Mouse (Mus musculus) left cerebral cortex, postnatal 36 days (tissue): ENCODE measurements around the gene Npepps. TPM values are rescaled to one million over a fixed set of nuclear protein-coding genes. Genes with fewer than 3 reads are reported as not detected.
"Not testable (repeated sequence)": the region's sequence is repeated elsewhere in the genome, so short reads cannot be mapped to it uniquely, and the experiment has no call there.

Source experiments
- DNase-seq, 2 experiments: peaks; one replicate each; pipeline ENCODE4 v3.0.0; 2021 to 2022; ENCODE audit warnings: low spot score in 2 of 2, mixed read lengths in 1 of 2
- intact Hi-C: fragments of 180-260 bp; cut with DNase I; formaldehyde crosslinking; loops from one replicate; pipeline ENCODE4 v1.15.1; 2025
- total RNA-seq, 2 experiments: library from RNA; stranded (reverse); gene quantifications; 2 replicates each; pipeline ENCODE4 v1.2.3; 2021

Gene Npepps
- total RNA-seq, 2 experiments from 2014 or later = 122 to 156 TPM

DNA sequence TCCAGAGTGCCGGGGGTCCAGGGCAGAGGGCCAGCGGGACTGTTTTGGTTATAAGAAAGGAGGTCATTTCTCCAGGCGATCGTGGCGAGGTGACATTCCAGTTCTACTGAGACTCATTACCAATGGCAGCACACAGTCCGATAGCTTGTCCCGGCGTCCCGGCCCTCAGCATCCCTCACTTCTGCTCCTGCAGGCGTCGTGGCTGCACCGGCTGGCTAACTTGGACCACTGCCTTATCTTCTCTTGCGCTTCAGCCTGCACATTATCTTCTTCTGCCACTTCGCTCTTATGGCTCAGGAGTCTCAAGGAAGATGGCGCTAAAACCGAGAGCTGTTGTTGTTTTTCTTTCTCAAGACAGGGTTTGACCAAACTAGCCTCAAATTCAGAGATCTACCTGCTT, 21.0 kb upstream of the Npepps start:
- DNase-seq = no peak
- intact Hi-C loops = no loop called here

DNA sequence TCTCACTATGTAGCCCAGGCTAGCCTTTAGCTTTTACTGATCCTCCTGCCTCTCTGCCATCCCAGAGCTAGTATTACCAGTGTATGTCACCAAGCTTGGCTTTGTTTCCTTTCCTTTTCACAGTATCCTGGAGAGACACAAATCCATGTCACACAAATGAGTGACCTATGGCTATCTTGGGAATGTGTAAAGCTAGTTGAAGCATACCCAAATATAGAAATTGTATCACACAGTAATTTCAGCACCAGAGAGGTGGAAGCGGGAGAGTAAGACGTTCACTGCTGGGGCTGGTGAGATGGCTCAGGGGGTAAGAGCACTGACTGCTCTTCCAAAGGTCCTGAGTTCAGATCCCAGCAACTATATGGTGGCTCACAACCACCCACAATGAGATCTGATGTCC, 19.5 kb upstream of the Npepps start:
- intact Hi-C loops = no loop called here

DNA sequence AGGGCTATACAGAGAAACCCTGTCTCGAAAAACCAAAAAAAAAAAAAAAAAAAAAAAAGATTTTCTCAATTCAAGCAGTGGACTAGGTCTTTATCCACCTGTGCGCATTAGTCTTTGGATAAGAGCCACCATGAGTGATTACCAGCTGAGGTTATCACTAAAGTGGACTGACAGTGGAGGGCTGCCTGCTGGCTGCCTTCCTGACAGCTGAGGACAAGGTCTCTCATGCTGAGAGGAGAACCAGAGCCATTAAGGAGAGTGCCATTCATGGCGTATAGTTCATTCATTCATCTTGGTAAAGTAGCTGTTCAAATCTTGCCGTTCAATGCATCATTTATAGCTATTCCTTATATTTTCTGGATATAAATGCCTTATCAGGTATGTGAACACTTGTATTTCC, 16.1 kb upstream of the Npepps start:
- no peak for DNase-seq
- intact Hi-C loops = no loop called here

More for the DNA sequence above, 19.5 kb upstream of the Npepps start:
- DNase-seq = no peak

DNA sequence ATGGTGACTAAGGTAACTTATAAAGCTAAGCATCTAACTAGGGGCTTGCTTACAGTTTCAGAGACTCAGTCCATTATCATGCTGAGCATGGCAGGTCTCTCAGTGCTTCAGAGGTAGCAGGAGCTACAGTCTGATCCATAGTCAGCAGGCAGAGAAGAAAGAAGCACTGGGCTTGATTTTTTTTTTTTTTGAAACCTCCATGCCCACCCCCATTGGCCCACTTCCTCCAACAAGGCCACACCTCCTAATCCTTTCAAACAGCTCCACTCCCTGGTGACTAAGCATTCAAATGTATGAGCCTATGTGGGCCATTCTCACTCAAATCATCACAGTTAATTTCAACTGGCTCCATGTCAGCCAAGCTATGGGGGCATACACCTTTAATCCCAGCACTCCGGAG, 12.3 kb upstream of the Npepps start:
- intact Hi-C loops = no loop called here
- DNase-seq = no peak

DNA sequence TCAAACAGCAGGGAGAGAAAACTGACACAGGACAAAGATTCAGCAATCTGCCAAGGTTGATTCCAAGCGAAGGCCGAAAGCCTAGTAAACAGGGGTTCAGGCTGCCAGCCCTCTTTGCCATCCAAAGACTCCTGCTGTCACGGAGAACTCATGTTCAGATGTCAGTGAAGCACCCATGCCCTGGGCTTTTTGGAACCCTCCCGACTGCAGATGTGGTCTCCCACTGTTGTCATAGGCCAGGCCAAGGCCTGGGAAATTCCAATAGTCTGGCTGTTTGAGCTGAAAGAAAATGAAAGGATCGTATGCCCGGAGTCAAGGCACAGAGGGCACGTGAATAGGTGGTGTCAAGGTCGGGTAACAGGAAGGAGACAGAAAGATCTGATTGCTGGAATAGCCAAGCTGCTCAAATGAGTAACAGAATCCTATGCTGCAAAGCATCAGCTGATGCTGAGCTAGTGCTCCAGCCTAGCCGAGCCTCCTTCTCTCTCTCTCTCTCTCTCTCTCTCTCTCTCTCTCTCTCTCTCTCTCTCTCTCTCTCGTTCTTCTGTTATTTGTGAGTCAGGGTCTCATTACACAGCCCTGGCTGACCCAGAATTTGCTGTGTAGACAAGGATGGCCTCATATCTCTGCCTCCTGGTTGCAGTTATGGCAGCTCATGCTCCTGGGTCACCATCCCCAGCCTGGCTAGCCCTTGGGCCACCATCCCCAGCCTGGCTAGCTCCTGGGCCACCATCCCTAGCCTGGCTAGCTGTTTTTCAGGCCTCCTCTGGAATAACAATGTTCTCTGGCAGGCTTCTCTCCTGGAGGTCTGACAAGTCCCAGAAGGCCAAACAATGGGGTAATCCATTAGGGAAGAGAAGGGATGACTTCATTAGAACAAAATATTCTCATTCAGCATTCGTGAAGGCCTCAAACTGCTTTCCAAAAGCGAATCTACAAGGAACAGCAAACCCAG, 9.1 kb upstream of the Npepps start:
- intact Hi-C loops = no loop called here
- peak; percentile 24 to 28 for DNase-seq

DNA sequence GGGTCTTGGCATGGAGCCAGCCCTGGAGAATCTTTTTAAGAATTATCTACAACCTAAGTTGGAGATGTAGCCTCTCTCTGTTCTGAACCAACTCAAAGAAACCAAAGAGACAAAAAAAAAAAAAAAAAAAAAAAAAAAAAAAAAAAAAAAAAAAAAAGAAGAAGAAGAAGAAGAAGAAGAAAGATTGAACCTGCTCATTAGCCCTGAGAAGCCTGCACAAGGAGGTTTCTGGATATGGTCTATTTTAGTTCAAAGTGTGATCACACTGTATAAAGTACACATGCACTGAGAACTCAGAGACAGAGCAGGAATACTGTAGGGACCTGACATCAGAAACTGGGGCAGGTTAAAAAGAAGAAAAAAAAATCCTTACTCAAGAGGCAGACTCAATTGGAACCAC, 7.2 kb upstream of the Npepps start:
- intact Hi-C loops = no loop called here
- no peak for DNase-seq

DNA sequence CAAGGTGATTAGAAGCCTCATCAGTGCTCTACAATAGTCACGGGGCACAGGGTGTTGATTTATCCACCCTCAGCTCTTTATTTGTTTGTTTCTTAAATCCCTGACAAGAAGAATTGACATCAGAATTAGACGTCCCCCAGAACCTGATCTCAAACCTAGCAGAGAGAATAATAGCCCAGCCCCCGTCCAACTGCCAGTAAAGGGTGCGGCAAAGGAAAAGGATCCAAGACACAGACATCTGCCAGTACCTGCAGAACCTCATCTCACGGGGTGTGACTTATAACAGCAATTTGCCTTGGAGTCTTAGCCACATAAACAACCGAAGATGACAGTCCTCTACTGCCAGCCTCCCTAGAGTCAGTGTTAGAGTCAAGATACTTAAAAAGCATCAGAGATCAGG, 6.5 kb upstream of the Npepps start:
- no peak for DNase-seq
- intact Hi-C loops = no loop called here

DNA sequence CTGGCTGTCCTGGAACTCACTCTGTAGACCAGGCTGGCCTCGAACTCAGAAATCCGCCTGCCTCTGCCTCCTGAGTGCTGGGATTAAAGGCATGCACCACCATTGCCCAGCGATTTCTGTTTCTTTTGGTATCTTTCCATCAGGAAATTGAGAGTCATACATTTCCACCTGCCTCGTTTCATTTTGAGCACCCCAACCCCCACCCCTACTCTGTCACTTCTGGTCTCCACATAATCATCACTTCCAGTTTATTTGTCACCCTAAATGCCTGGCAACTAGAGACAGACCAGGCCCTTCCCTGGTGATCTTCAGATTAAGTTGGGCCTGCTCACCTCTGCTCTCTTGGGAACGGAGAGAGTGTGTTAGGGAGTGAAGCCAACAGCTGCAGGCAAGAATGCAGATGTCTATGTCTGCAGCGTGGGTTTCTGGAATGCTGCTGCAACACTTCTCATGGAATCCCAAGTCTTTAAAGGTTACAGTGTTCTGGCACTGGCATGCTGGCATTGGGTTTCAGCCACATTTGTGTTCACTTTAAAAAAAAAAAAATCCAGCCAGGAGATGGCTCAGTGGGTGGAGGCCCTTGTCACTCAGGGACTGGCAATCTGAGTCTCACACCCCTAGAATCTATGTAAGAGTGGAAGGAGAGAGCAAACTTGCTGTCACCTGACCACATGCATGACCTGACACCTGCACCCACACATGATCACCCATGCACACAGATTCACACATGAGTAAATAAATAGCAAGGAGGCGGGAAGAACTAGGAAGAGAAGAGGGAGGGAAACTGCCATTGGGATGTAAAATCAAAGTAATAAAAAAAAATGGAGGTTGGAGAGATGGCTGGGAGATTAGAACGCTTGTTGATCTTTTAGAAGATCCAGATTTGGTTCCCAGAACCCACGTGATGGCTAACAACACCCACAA, 5.7 kb upstream of the Npepps start:
- no peak for DNase-seq
- intact Hi-C loops = no loop called here

DNA sequence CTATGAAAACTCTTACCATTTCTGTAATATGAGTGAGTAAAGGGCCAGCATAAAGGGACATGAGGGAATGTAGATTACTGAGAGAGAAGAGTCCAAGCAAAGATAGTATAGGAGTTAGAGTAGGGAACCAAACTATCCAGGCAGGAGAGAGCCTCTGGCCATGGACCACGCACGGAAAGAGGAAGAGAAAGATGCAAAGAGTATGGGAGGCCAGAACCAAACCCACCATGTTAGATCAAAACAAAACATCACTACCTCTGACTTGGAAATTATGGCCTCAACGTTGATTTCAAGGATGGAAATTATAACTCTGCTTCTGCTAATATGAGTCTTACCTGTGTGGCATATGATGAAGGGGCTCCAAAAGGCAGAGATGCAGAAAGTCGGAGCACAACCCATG, 4.4 kb upstream of the Npepps start:
- intact Hi-C loops = loop anchor here (5.0 kb wide), 1 partner anchor 78 kb away; no protein-coding TSS in a partner anchor
- no peak for DNase-seq

DNA sequence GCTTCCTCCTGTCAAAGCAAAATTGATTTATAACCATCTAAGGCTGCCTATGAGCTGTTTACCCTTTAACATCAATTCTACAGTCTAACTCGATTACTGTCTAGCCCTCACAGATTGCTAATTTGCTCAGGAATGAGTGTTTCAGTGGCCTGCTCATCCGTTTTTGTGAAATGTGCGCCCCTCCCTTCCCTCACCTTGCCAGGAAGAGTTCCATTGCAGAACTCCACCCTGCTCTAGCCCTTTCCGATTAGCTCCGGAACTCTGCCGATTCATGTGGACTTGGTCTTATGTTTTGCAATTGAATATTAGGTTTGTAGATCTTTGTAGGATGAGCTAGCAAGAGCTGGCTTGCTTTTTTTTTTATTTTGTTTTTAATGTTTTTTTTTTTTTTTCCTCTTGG, 1.7 kb upstream of the Npepps start:
- intact Hi-C loops = loop anchor here (5.0 kb wide), 1 partner anchor 75 kb away; no protein-coding TSS in a partner anchor
- no peak for DNase-seq

DNA sequence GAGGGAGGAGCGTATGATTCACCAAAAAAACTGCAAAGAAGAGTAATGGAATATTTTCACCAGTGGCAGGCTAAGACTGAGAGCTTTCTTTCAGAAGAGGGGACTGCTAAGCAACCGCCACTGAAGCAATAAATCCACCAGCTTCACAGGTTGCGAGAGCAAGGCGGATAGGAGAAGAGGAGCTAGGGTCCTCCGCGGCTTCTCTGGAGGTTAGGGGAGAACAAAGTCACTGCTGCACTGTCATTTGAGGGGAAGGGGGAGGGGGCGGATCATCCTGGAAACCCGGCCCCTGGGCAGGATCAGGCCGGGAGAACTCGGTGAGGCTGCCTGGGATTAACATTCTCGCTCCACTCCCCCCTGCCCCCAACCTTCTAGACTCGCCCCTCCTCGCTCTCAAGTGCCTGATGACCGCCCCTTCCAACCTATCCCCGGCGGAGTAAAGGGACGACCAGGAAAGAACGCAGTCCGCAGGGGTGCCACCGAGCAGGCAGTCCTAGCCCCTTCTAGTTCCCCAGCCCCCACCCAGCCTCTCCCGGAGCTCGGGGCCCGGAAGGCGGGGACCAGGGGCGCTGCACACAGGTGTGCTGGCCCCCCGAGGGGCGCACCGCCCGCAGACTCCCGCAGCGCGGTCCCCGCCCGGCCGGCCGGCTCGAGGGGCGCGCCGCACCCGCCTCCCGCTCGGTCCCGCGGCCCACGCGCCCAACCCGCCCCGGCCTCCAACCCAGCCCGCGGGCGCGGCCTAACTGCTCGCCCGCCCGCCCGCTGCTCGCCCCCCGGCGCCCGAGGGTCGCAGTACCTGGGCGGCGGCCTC, 828 bp downstream of the Npepps start:
- intact Hi-C loops = loop anchor here (2.0 to 5.0 kb wide), 2 partner anchors 35 to 72 kb away; partner anchors contain the start of gene Mrpl45

DNA sequence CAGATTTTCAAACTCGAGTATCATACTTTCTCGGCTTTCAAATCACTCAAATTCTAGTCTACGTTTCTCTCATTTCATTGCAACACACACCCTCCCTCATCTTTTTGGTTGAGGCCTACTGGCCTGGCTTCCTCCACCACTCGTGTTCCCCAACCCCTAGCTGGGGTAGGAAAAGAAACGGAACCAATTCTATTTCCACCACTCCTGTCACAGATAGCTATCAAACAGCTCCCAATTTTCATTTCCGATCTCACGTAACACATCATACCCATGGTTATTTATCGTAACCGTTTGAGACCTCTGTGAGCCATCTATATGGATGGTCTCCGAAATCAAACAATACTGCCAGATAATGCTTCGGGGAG, 1.4 kb downstream of the Npepps start:
- DNase-seq = peak in 1 of 2 experiments; percentile 9
- intact Hi-C loops = no loop called here

More for the DNA sequence above, 828 bp downstream of the Npepps start:
- DNase-seq = peak; percentile 55 to 57

DNA sequence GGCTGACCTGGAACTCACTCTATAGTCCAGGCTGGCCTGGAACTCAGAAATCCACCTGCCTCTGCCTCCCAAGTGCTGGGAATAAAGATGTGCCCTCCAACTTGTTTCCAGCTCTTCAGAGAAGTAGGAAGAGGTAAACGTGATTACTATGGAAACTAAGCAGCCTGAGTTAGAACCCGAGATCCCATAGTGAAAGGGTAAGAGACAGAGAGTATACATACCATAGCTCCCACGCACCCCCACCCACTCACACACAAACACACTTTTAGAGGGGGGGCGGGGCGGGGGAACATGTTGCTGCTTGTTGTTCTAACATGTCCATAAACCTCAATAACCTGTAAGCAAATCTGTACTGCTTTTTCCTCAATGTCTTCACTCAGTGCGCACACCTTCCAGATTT, 2.0 kb downstream of the Npepps start:
- DNase-seq = no peak
- intact Hi-C loops = no loop called here

DNA sequence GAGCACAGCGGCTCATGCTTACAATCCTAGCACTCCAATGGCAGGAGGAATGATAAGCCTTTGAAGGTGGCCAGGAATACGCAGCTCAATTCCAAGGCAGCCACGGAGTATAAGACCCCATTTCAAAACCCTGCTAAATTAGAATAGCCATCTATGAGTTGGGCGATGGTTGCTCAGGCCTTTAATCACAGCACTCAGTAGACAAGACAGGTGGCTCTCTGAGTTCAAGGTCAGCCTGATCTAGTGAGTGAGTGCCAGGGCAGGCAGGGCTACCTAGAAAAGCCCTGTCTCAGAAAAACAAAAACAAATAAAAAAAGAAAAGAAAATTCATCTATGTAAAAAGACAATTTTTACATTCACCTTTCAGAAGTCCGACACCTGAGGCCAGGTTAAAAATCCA, 3.3 kb downstream of the Npepps start:
- intact Hi-C loops = no loop called here
- no peak for DNase-seq

DNA sequence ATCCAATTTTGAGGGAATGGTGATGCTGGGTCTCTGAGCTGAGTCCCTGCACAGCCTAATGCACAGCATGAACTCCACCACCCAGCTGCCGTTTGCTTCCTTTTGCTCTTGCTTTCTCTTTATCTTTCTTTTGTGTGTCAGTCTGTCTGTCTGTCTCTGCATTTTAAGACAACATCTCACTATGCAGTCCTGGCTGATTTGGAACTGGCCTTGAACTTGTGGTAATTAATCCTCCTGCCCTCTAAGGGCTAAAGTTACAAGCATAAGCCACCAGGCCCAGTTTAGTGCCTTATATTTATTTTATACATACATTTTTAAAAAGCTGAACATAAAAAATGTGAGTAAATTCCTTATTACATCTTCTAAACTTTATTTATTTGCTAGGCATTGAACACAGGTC, 4.4 kb downstream of the Npepps start:
- DNase-seq = no peak
- intact Hi-C loops = no loop called here

DNA sequence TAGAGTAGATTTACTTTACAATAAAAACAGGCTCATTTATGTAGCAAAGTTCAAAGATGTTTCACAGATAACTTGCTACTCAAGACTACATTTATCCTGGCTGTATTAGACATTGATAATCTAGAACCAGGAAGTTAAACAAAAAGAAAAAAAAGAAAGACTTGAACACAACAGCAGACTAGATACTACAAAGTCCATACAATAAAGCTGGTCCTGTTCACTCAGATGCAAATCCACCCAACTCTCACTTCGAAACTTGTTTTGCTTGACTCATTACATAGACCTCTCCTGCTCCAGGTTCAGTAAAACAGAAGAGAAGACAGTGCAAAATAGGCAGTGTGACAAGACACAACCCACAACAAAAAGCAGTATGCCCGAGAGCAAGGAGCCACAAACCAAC, 5.1 kb downstream of the Npepps start:
- intact Hi-C loops = no loop called here
- no peak for DNase-seq

DNA sequence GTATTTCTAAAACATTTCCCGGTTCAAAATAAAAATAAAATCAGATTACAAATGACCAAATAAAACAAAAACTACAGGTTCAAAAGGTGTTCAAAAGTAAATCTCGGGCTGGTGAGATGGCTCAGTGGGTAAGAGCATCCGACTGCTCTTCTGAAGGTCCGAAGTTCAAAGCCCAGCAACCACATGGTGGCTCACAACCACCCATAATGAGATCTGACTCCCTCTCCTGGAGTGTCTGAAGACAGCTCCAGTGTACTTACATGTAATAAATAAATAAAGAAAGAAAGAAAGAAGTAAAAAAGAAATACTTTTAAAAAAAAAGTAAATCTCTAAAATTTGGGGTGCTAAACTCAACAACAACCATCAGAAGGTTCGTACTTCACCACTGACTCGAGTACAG, 5.5 kb downstream of the Npepps start:
- DNase-seq, intact Hi-C loops: not testable (repeated sequence)

DNA sequence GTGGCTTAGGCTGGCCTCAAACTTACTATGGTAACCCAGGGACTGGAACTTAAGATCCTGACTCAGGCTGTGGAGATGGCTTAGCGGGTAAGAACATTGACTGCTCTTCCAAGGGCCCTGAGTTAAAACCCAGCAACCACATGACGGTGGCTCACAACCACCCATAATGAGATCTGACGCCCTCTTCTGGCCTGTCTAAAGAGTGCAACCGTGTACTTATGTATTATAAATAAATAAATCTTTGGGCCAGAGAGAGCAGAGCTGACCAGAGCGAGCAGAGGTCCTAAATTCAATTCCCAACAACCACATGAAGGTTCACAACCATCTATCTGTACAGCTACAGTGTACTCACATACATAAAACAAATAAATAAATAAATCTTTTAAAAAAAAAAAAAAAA, 6.8 kb downstream of the Npepps start:
- intact Hi-C loops = no loop called here
- no peak for DNase-seq

DNA sequence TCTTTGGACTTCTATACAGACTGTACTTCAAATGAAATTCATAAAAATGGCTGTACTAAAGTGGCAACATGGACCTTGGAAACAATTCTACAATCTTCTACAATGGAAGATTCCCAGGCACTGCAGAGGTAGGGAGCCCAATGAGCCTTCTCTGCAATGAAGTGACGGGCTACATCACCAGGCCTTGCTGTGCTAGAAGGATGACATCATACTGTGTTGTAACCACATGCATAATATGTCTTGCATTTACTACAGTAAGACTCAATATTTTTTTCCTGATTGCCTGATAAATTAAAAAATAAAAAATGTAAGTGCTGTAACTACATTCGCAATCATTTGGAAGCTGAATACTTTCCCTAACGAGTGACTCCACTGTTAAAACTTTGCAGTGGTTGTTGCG, 7.6 kb downstream of the Npepps start:
- intact Hi-C loops = no loop called here
- no peak for DNase-seq

DNA sequence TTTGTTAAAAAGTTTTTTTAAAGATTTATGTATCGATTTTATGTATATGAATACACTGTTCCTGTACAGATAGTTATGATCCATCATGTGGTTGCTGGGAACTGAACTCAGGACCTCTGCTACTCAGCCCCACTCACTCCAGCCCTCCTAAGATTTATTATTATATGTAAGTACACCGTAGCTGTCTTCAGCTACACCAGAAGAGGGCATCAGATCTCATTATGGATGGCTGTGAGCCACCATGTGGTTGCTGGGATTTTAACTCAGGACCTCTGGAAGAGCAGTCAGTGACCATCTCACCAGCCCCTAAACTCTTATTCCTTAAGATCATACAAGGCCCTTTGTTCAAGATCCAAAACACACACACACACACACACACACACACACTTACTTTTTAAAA, 10.4 kb downstream of the Npepps start:
- DNase-seq = not testable (repeated sequence)

More for the DNA sequence above, 10.4 kb downstream of the Npepps start:
- intact Hi-C loops = not testable (repeated sequence)
